Mouse (Mus musculus) C2C12 (cell line): ENCODE data around the gene Nhlh2. TPM values are rescaled to one million over a fixed set of nuclear protein-coding genes. Genes with fewer than 3 reads are reported as not detected.

Experiments
- H3K27me3 ChIP-seq: one replicate; pipeline ENCODE4 v1.6.1; 2011; ENCODE audit not compliant: control insufficient read depth, insufficient read depth, insufficient read length
- H3K36me3 ChIP-seq: one replicate; pipeline ENCODE4 v1.6.1; 2011; ENCODE audit not compliant: control insufficient read depth, insufficient read depth
- H3K4me3 ChIP-seq: one replicate; pipeline ENCODE4 v1.5.1; 2011; ENCODE audit warnings: mild to moderate bottlenecking, control low read depth; ENCODE audit not compliant: poor library complexity, insufficient read depth, severe bottlenecking
- H3K79me2 ChIP-seq: one replicate; pipeline ENCODE4 v1.6.1; 2011; ENCODE audit not compliant: control insufficient read depth, insufficient read depth
- H3K79me3 ChIP-seq: one replicate; pipeline ENCODE4 v1.6.1; 2011; ENCODE audit warnings: low read depth, control low read depth
- H3ac ChIP-seq: one replicate; pipeline ENCODE3; 2011; ENCODE audit warnings: low read depth; ENCODE audit not compliant: control insufficient read depth, insufficient read length
- CEBPB ChIP-seq: IDR thresholded peaks from one replicate; pipeline ENCODE4 v1.6.1; 2011; ENCODE audit warnings: low read depth, mild to moderate bottlenecking, control low read depth, moderate library complexity
- CTCF ChIP-seq: IDR thresholded peaks from one replicate; pipeline ENCODE4 v1.5.1; 2011; ENCODE audit not compliant: control insufficient read depth, insufficient read depth, insufficient read length
- FOSL1 ChIP-seq: IDR thresholded peaks from one replicate; pipeline ENCODE4 v1.8.0; 2011; ENCODE audit warnings: mild to moderate bottlenecking, low read length; ENCODE audit not compliant: poor library complexity, insufficient read depth, severe bottlenecking
- MAX ChIP-seq: IDR thresholded peaks from one replicate; pipeline ENCODE4 v1.6.1; 2011; ENCODE audit warnings: mild to moderate bottlenecking, control low read depth
- MYOD1 ChIP-seq: IDR thresholded peaks from one replicate; pipeline ENCODE4 v1.6.1; 2011; ENCODE audit warnings: low read depth; ENCODE audit not compliant: control insufficient read depth, insufficient read length
- MYOG ChIP-seq: IDR thresholded peaks from one replicate; pipeline ENCODE4 v1.6.1; 2011; ENCODE audit not compliant: control insufficient read depth, insufficient read length; ENCODE audit errors: extremely low read depth
- USF1 ChIP-seq: IDR thresholded peaks from one replicate; pipeline ENCODE4 v1.6.1; 2011; ENCODE audit warnings: low read depth, mild to moderate bottlenecking, control low read depth, moderate library complexity
- polyA plus RNA-seq: library from polyadenylated mRNA; unstranded; fragments of >200 nt; fragmentation: generic; extraction: Trizol; gene quantifications from one replicate; pipeline ENCODE4 v1.2.1, GENCODE M21; 2012; ENCODE audit warnings: missing spikeins

The Nhlh2 gene
- polyA plus RNA-seq, 1 experiment: 0.02 TPM

DNA sequence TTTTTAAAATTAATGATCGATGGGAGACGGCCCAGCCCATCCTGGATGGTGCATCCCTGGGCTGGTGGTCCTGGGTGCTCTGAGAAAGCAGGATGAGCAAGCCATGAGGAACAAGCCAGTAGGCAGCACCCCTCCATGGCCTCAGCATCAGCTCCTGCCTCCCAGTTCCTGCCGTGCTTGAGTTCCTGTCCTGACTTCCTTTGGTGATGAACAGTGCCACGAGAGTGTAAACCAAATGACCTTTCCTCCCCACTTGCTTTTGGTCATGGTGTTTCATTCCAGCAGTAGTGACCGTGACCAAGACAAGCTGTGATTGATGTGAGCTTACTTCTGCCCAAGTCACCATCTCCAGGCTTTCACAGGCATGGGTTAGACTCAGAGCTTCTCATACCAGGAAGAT lies 27.9 kb downstream of the Nhlh2 start:
- no peak overlapping the region for H3ac ChIP-seq
- no peak for TF ChIP-seq MAX
- no peak for TF ChIP-seq CTCF
- TF ChIP-seq FOSL1: no peak
- no peak for TF ChIP-seq MYOD1
- TF ChIP-seq USF1: no peak
- no peak for TF ChIP-seq MYOG
- no peak for TF ChIP-seq CEBPB
- no peaks in the 10 kb centered on the region for H3K36me3 ChIP-seq
- H3K79me3 ChIP-seq: no peaks in the 10 kb centered on the region
- no peaks in the 10 kb centered on the region for H3K79me2 ChIP-seq
- no peak overlapping the region for H3K4me3 ChIP-seq
- H3K27me3 ChIP-seq: no peaks in the 10 kb centered on the region

- Histone ChIP-seq H3K79me2 (no peaks in the 10 kb centered on the region), H3K27me3 (no peaks in the 10 kb centered on the region), H3K4me3 (no peak overlapping the region), H3ac (no peak overlapping the region), H3K79me3 (no peaks in the 10 kb centered on the region), H3K36me3 (no peaks in the 10 kb centered on the region)
- TF ChIP-seq USF1 (no peak), CTCF (no peak), CEBPB (no peak), MAX (no peak), MYOG (no peak), FOSL1 (no peak), MYOD1 (no peak)
Observed at GRCm38 (mm10) chr3:102038608-102039007, 28.7 kb downstream of the Nhlh2 start.

GRCm38 (mm10) chr3:102041632-102042031 lies 31.8 kb downstream of the Nhlh2 start:
- Histone ChIP-seq H3K27me3 (peaks cover 3% of the 10 kb centered on the region), H3K36me3 (no peaks in the 10 kb centered on the region), H3K79me2 (no peaks in the 10 kb centered on the region), H3K79me3 (no peaks in the 10 kb centered on the region), H3K4me3 (no peak overlapping the region), H3ac (no peak overlapping the region)
- TF ChIP-seq USF1: no peak
- no peak for TF ChIP-seq MYOD1
- TF ChIP-seq MYOG: no peak
- no peak for TF ChIP-seq FOSL1
- no peak for TF ChIP-seq MAX
- TF ChIP-seq CTCF: no peak
- no peak for TF ChIP-seq CEBPB

- Histone ChIP-seq H3K4me3 (no peak overlapping the region), H3ac (no peak overlapping the region), H3K36me3 (no peaks in the 10 kb centered on the region), H3K79me2 (no peaks in the 10 kb centered on the region), H3K27me3 (peaks cover 3% of the 10 kb centered on the region), H3K79me3 (no peaks in the 10 kb centered on the region)
- TF ChIP-seq MYOG (no peak), FOSL1 (no peak), USF1 (no peak), CEBPB (no peak), MYOD1 (no peak), MAX (no peak), CTCF (no peak)
Observed at GRCm38 (mm10) chr3:102045071-102045470, 35.2 kb downstream of the Nhlh2 start.

DNA sequence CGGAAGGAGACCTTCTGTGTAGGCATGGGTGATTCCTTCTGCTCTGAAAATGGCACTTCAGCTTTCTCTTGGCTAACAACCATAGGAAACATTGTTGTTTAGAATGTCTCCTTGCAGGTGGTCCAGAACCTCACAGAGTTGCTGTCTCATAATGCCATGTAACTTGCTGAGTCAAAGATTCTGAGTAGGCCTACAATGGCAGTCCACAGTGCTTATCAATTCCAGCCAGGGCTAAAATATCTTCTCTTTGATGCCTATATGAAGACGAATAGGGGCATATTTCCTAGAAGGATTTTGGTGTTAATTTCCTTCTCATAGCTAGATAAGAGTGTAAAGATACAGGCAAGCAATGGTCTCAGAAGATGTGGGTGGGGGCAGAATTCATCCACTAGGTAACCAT lies 37.7 kb downstream of the Nhlh2 start:
- Histone ChIP-seq H3ac (no peak overlapping the region), H3K36me3 (no peaks in the 10 kb centered on the region), H3K4me3 (no peak overlapping the region), H3K79me3 (no peaks in the 10 kb centered on the region), H3K27me3 (peaks cover 3% of the 10 kb centered on the region), H3K79me2 (no peaks in the 10 kb centered on the region)
- no peak for TF ChIP-seq CEBPB
- no peak for TF ChIP-seq CTCF
- TF ChIP-seq MYOD1: no peak
- TF ChIP-seq MAX: no peak
- TF ChIP-seq MYOG: no peak
- TF ChIP-seq FOSL1: no peak
- TF ChIP-seq USF1: no peak

- Histone ChIP-seq H3K79me3 (no peaks in the 10 kb centered on the region), H3ac (no peak overlapping the region), H3K27me3 (peaks cover 3% of the 10 kb centered on the region), H3K36me3 (no peaks in the 10 kb centered on the region), H3K79me2 (no peaks in the 10 kb centered on the region), H3K4me3 (no peak overlapping the region)
- TF ChIP-seq CEBPB (no peak), MYOG (no peak), MAX (no peak), CTCF (no peak), USF1 (no peak), FOSL1 (no peak), MYOD1 (no peak)
Observed at GRCm38 (mm10) chr3:102049207-102050104, 39.6 kb downstream of the Nhlh2 start.
